Mouse (Mus musculus) forebrain, postnatal 0 days (tissue): ENCODE measurements at regions not wholly inside any gene's neighbourhood (a gene's known extent, or its start where the extent isn't known, plus 50 kb on each side); places are given as distances from the start of the nearest gene placed in this dataset.
A peak's percentile ranks its signal among the peaks of the same experiment; 100 is the strongest.

Source experiments
- ATAC-seq: fragments of 200-750 bp; cut with Nextera tagmentation; 2 replicates; pipeline ENCODE4 v1.8.0; 2017; ENCODE audit warnings: mild to moderate bottlenecking, moderate library complexity
- DNase-seq: peaks from one replicate; pipeline ENCODE4 v3.0.0-alpha.2; 2015
- H3K27ac ChIP-seq: fragments of 300-500 bp; sonication (generic); 2 replicates; pipeline ENCODE4 v1.5.1; 2014; ENCODE audit warnings: low read depth, mild to moderate bottlenecking, antibody characterized with exemption, low read length, moderate library complexity, mixed read lengths
- H3K27me3 ChIP-seq: fragments of 300-500 bp; sonication (generic); 2 replicates; pipeline ENCODE4 v1.6.1; 2014; ENCODE audit warnings: mild to moderate bottlenecking, low read length, mixed read lengths; ENCODE audit not compliant: insufficient read depth
- H3K36me3 ChIP-seq: fragments of 300-500 bp; sonication (generic); 2 replicates; pipeline ENCODE4 v1.6.1; 2014; ENCODE audit warnings: mild to moderate bottlenecking, moderate library complexity; ENCODE audit not compliant: insufficient read depth
- H3K4me1 ChIP-seq: fragments of 300-500 bp; sonication (generic); 2 replicates; pipeline ENCODE4 v1.6.1; 2014; ENCODE audit warnings: antibody characterized with exemption; ENCODE audit not compliant: insufficient read depth
- H3K4me2 ChIP-seq: fragments of 300-500 bp; sonication (generic); 2 replicates; pipeline ENCODE4 v1.6.1; 2014; ENCODE audit warnings: low read depth, mild to moderate bottlenecking, moderate library complexity
- H3K4me3 ChIP-seq: fragments of 300-500 bp; sonication (generic); 2 replicates; pipeline ENCODE4 v1.5.1; 2014; ENCODE audit warnings: low read depth, low read length, mixed read lengths
- H3K9ac ChIP-seq: fragments of 300-500 bp; sonication (generic); 2 replicates; pipeline ENCODE4 v1.6.1; 2014; ENCODE audit warnings: mild to moderate bottlenecking
- H3K9me3 ChIP-seq: fragments of 300-500 bp; sonication (generic); 2 replicates; pipeline ENCODE4 v1.6.1; 2016; ENCODE audit warnings: low read length
- CTCF ChIP-seq: sonication (generic); IDR thresholded peaks from 2 replicates; pipeline ENCODE4 v1.5.1; 2016; ENCODE audit warnings: antibody characterized with exemption, control low read depth, low read depth
- WGBS: fragments of 180-500 bp; shearing (Covaris S2); extraction: QIAGEN DNeasy Blood & Tissue Kit; methylation state at CpG from one replicate; pipeline ENCODE4 v1.1.7; 2014; 5-methylcytosine and 5-hydroxymethylcytosine counted together

- no peak for DNase-seq
- no peak for TF ChIP-seq CTCF
- no peak for ATAC-seq
Observed at GRCm38 (mm10) chr11:24328481-24328880, 250.6 kb downstream of the Bcl11a start.

DNA sequence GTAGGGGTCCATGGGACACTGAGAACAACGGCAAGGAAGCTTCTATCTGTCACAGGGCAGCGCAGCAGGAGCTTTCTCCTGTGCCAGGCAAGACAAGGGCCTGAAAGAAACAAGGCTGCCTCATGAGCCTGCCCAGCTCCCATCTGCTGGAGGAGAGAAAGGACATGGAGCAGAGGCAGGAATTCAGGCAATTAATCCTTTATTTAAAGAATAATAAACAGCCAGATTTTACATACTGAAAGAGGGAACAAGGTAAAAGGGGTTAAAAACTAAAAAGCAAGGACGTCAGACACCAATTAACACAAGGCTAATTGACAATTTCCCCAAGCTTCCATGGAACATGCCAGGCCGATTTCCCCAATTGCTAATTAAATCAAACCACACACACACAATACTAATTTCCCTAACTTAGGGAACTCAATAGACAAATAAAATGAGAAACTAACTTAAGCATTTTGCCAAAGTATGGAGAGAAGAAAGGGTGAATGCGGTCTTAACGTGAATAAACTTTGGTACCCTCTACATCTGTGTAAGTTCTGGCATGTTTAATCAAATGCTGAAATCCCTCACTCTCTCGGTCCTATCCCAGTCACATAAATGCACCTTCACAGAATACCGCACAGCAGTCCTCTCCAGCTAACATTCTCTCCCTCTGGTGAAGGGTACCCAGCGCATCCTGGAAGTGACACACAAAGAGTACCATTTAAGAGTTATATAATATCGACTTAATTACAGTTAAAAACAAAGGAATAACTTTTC is 252.7 kb downstream of the Bcl11a start:
- H3K9me3 ChIP-seq, result no peaks in the 10 kb centered on the region
- H3K36me3 ChIP-seq, result no peaks in the 10 kb centered on the region
- DNase-seq (no peak), ATAC-seq (no peak)
- TF ChIP-seq CTCF, result no peak
- H3K9ac ChIP-seq, result no peak overlapping the region
- H3K4me3 ChIP-seq, result no peak overlapping the region
- 23% methylated on average over 10 of the region's 10 CpGs for WGBS
- no peaks in the 10 kb centered on the region for H3K27me3 ChIP-seq
- no peak overlapping the region for H3K4me2 ChIP-seq
- no peaks in the 10 kb centered on the region for H3K4me1 ChIP-seq
- H3K27ac ChIP-seq, result no peak overlapping the region

More at GRCm38 (mm10) chr11:24328481-24328880, 250.6 kb downstream of the Bcl11a start:
- no peak overlapping the region for H3K4me3 ChIP-seq
- H3K9ac ChIP-seq, result no peak overlapping the region
- no peaks in the 10 kb centered on the region for H3K9me3 ChIP-seq
- no peaks in the 10 kb centered on the region for H3K4me1 ChIP-seq
- no peaks in the 10 kb centered on the region for H3K36me3 ChIP-seq
- H3K27me3 ChIP-seq, result no peaks in the 10 kb centered on the region
- no peak overlapping the region for H3K27ac ChIP-seq
- 42% methylated on average over 4 of the region's 4 CpGs for WGBS
- no peak overlapping the region for H3K4me2 ChIP-seq

DNA sequence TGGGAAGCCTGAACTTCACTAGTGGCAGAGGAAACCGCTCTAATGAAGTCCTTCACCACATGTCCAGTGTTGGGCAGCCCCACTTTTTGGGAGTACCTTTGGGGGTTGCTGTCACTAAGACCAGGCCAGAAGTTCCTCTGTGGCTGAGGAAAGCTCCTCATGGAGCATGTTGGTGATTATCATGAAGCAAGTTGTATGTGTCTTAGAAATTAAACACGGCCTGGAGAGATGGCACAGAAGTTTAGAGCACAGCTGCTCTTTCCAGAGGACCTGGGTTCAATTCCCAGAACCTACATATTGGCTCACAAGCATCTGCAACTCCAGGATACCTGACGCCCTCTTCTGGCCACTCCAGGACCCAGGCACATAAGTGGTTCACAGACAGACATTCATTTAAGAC is 254.4 kb downstream of the Bcl11a start:
- DNase-seq (no peak), ATAC-seq (no peak)
- Histone ChIP-seq H3K4me3 (no peak overlapping the region), H3K36me3 (no peaks in the 10 kb centered on the region), H3K4me2 (no peak overlapping the region), H3K4me1 (no peaks in the 10 kb centered on the region), H3K27me3 (no peaks in the 10 kb centered on the region), H3K27ac (no peak overlapping the region), H3K9me3 (no peaks in the 10 kb centered on the region), H3K9ac (no peak overlapping the region)
- 0 out of 2 replicates have a peak, but pooled peaks have one; percentile 4 for TF ChIP-seq CTCF
- 94% methylated on average over 3 of the region's 3 CpGs for WGBS

DNA sequence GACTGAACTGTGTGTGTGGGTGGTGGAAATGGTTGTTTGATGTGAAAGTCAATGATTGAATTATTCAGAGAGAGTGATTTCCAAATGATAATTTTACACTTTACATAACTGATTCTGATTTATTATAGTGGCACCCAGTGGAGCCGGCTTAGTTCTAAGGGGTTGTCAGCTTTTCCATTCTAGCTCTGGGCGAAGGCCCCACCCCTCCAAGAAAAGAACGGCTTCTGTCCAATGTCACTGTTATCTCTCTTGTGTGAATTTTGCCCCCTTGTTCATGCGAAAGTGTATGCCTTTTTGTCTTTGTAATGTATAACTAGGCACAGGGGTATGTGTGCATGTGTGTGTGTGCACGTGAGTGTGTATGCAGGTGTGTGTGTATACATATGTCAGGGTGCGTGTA is 255.3 kb downstream of the Bcl11a start:
- Histone ChIP-seq H3K4me2 (no peak overlapping the region), H3K36me3 (no peaks in the 10 kb centered on the region), H3K4me3 (no peak overlapping the region), H3K4me1 (no peaks in the 10 kb centered on the region), H3K27me3 (no peaks in the 10 kb centered on the region), H3K9ac (no peak overlapping the region), H3K27ac (no peak overlapping the region), H3K9me3 (no peaks in the 10 kb centered on the region)
- DNase-seq, result no peak
- WGBS, result 87% methylated on average over 6 of the region's 6 CpGs
- no peak for TF ChIP-seq CTCF
- ATAC-seq, result no peak

DNA sequence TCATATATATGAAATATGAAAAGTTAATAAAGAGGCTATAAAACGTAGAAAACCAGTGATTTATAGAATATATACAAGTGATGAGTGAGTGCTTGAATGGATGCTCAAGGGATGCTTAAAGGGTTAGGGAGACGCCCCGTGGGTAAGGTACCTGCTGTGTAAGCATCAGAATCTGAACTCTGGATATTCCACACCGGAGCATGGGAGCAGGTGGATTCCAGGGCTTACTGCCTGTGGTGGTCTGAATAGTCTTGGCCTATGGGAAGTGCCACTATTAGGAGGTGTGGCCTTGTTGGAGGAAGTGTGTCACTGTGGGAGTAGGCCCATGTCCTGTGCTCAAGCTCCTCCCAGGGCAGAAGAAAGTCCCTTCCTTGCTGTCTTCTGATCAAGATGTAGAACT is 257.4 kb downstream of the Bcl11a start:
- no peak for ATAC-seq
- WGBS, result 87% methylated on average over 4 of the region's 4 CpGs

GRCm38 (mm10) chr11:24338111-24338510 is 260.3 kb downstream of the Bcl11a start:
- no peaks in the 10 kb centered on the region for H3K9me3 ChIP-seq
- H3K27me3 ChIP-seq, result no peaks in the 10 kb centered on the region
- ATAC-seq, result no peak
- no peaks in the 10 kb centered on the region for H3K4me1 ChIP-seq
- H3K4me2 ChIP-seq, result no peak overlapping the region
- H3K36me3 ChIP-seq, result no peaks in the 10 kb centered on the region
- H3K4me3 ChIP-seq, result no peak overlapping the region
- TF ChIP-seq CTCF, result no peak
- no peak overlapping the region for H3K9ac ChIP-seq
- no peak for DNase-seq
- WGBS, result 84% methylated on average over 1 of the region's 1 CpGs
- H3K27ac ChIP-seq, result no peak overlapping the region

More for the DNA sequence above, 257.4 kb downstream of the Bcl11a start:
- DNase-seq, result no peak
- no peaks in the 10 kb centered on the region for H3K4me1 ChIP-seq
- no peaks in the 10 kb centered on the region for H3K27me3 ChIP-seq
- no peak overlapping the region for H3K27ac ChIP-seq
- H3K9me3 ChIP-seq, result no peaks in the 10 kb centered on the region
- H3K36me3 ChIP-seq, result no peaks in the 10 kb centered on the region
- H3K4me3 ChIP-seq, result no peak overlapping the region
- TF ChIP-seq CTCF, result no peak
- H3K4me2 ChIP-seq, result no peak overlapping the region
- H3K9ac ChIP-seq, result no peak overlapping the region

GRCm38 (mm10) chr11:24339061-24339460 is 261.2 kb downstream of the Bcl11a start:
- no peak overlapping the region for H3K27ac ChIP-seq
- H3K9me3 ChIP-seq, result no peaks in the 10 kb centered on the region
- H3K4me1 ChIP-seq, result no peaks in the 10 kb centered on the region
- TF ChIP-seq CTCF, result no peak
- H3K9ac ChIP-seq, result no peak overlapping the region
- H3K27me3 ChIP-seq, result no peaks in the 10 kb centered on the region
- ATAC-seq (no peak), DNase-seq (no peak)
- no peak overlapping the region for H3K4me2 ChIP-seq
- WGBS, result 61% methylated on average over 2 of the region's 2 CpGs
- H3K36me3 ChIP-seq, result no peaks in the 10 kb centered on the region
- no peak overlapping the region for H3K4me3 ChIP-seq
